Mouse (Mus musculus): ENCODE data around the gene Smc1b. TPM values are rescaled to one million over a fixed set of nuclear protein-coding genes. Genes with fewer than 3 reads are reported as not detected.
"Not testable (repeated sequence)": the region's sequence is repeated elsewhere in the genome, so short reads cannot be mapped to it uniquely, and the experiment has no call there.

Gene Smc1b
- polyA plus RNA-seq, 1 experiment from 2014 or later: 0.29 TPM

DNA sequence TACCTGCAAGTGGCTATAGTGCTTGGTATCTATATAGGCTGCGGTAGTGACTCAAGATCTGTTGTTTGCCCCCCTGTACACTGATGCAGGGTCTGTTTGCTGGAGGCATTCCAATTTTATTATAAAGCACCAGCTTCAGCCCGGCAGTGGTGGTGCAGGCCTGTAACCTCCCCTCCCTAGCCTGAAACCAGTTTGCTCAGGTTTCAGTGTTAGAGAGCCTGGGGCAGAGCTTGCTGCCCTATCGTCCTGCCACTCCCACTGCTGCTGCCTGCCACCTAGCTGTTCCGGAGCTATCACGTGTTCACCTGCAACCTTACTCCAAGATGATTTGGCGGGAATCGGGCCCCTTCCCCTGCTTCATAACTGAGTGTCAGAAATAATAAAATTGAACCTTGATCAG, 97.8 kb downstream of the Smc1b start:
- not testable (repeated sequence) for H3K4me3 ChIP-seq (replicated peaks; ENCODE audit: low read depth, low read length); H3K9ac ChIP-seq (ENCODE audit: low read depth, low read length); H3K27me3 ChIP-seq (ENCODE audit: insufficient read depth, low read length); H3K9me3 ChIP-seq (replicated peaks; ENCODE audit: low read length); H3K36me3 ChIP-seq (ENCODE audit: insufficient read depth, low read length); H3K27ac ChIP-seq; H3K4me2 ChIP-seq (ENCODE audit: low read length)
- H3K4me1 ChIP-seq (replicated peaks; ENCODE audit: insufficient read depth, low read length): peaks cover 13% of the 10 kb centered on the region
- DNase-seq (ENCODE audit: low spot score): peak; percentile 25
- 20% methylated on average over 7 of the region's 7 CpGs for WGBS
- ATAC-seq (replicated peaks; ENCODE audit: low FRiP score, low read depth): peak; percentile 33; the same call in 1 of the 2 replicates
- peak; percentile 18; the same call in 1 of the 2 replicates for TF ChIP-seq CTCF (IDR thresholded peaks at IDR 0.05; ENCODE audit: low read depth)

DNA sequence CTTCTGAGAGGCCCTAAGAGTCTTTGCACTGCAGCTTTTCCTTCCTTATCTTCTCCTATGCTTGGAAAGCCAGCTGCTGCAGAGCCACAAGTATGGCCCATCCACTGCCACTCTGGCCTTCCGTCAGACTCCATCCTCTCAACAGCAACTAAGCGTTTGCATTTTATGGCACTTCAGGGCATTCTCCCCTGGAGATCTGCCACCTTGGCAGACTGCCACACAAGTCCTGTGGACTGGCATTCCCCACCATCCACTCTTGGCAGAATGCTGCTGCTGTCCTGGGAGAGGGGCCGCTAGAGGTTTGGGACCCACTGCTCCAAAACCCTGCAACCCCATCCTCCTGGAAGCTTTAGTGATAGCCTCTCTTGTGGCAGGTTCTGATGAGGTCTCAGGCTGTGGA, 99.9 kb downstream of the Smc1b start:
- 66% methylated on average over 3 of the region's 3 CpGs for WGBS
- no peak overlapping the region for H3K4me2 ChIP-seq (ENCODE audit: low read length)
- no peak overlapping the region for H3K27ac ChIP-seq
- DNase-seq (ENCODE audit: low spot score) (no peak), ATAC-seq (replicated peaks; ENCODE audit: low FRiP score, low read depth) (no peak)
- H3K4me1 ChIP-seq (replicated peaks; ENCODE audit: insufficient read depth, low read length): 0 out of 2 replicates have a peak, but pooled peaks cover 7% of the 10 kb centered on the region
- no peak overlapping the region for H3K9ac ChIP-seq (ENCODE audit: low read depth, low read length)
- no peak for TF ChIP-seq CTCF (IDR thresholded peaks at IDR 0.05; ENCODE audit: low read depth)
- H3K36me3 ChIP-seq (ENCODE audit: insufficient read depth, low read length): no peaks in the 10 kb centered on the region
- H3K9me3 ChIP-seq (replicated peaks; ENCODE audit: low read length): no peaks in the 10 kb centered on the region
- H3K4me3 ChIP-seq (replicated peaks; ENCODE audit: low read depth, low read length): no peak overlapping the region
- H3K27me3 ChIP-seq (ENCODE audit: insufficient read depth, low read length): no peaks in the 10 kb centered on the region

DNA sequence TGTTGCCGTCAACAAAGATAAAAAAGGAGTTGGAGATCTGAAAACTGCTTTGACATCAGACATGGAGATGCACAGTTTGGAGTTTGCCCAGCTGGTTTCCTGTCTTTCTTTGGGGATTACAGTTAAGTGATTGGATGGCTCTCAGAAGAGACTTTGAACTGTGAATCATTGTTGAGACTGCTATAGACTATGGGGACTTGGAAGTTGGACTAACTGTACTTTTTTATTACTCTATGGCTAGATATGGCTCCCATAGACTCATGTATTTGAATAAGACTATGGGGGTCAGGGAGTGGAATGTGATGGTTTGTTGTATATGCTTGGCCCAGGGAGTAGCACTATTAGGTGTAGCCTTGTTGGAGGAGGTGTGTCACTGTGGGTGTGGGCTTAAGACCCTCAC, 101.1 kb downstream of the Smc1b start:
- H3K27ac ChIP-seq; H3K4me3 ChIP-seq (replicated peaks; ENCODE audit: low read depth, low read length); H3K27me3 ChIP-seq (ENCODE audit: insufficient read depth, low read length); H3K4me1 ChIP-seq (replicated peaks; ENCODE audit: insufficient read depth, low read length); H3K36me3 ChIP-seq (ENCODE audit: insufficient read depth, low read length); ATAC-seq (replicated peaks; ENCODE audit: low FRiP score, low read depth); H3K9ac ChIP-seq (ENCODE audit: low read depth, low read length); H3K4me2 ChIP-seq (ENCODE audit: low read length); DNase-seq (ENCODE audit: low spot score); H3K9me3 ChIP-seq (replicated peaks; ENCODE audit: low read length): not testable (repeated sequence)
- WGBS: 71% methylated on average over 1 of the region's 1 CpGs

DNA sequence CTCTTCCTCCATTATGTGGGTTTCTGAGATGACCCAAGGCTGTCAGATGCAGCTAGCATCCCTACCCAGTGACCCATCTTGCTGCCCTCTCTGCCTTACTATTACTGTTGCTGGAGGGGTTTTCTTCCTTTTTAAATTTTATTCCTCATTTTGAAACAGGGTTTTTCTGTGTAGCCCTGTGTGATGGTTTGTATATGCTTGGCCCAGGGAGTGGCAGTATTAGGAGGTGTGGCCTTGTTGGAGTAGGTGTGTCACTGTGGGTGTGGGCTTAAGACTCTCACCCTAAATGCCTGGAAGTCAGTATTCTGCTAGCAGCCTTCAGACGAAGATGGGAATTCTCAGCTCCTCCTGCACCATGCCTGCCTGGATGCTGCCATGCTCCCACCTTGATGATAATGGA, 103.1 kb downstream of the Smc1b start, which contains the start of gene Fam118a:
Gene Fam118a, plus strand, starts transcription at position 301 of the 400 bp plus-strand sequence.
- DNase-seq (ENCODE audit: low spot score); H3K4me1 ChIP-seq (replicated peaks; ENCODE audit: insufficient read depth, low read length); ATAC-seq (replicated peaks; ENCODE audit: low FRiP score, low read depth); H3K9ac ChIP-seq (ENCODE audit: low read depth, low read length); H3K9me3 ChIP-seq (replicated peaks; ENCODE audit: low read length); H3K4me2 ChIP-seq (ENCODE audit: low read length); H3K27me3 ChIP-seq (ENCODE audit: insufficient read depth, low read length); H3K36me3 ChIP-seq (ENCODE audit: insufficient read depth, low read length); H3K4me3 ChIP-seq (replicated peaks; ENCODE audit: low read depth, low read length); H3K27ac ChIP-seq: not testable (repeated sequence)
- WGBS: 58% methylated on average over 1 of the region's 1 CpGs

- Histone ChIP-seq H3K9ac (ENCODE audit: low read depth, low read length) (no peak overlapping the region), H3K4me1 (replicated peaks; ENCODE audit: insufficient read depth, low read length) (no peaks in the 10 kb centered on the region), H3K27ac (no peak overlapping the region), H3K4me3 (replicated peaks; ENCODE audit: low read depth, low read length) (no peak overlapping the region), H3K9me3 (replicated peaks; ENCODE audit: low read length) (no peaks in the 10 kb centered on the region), H3K27me3 (ENCODE audit: insufficient read depth, low read length) (no peaks in the 10 kb centered on the region), H3K4me2 (ENCODE audit: low read length) (no peak overlapping the region), H3K36me3 (ENCODE audit: insufficient read depth, low read length) (no peaks in the 10 kb centered on the region)
- DNase-seq (ENCODE audit: low spot score) (no peak), ATAC-seq (replicated peaks; ENCODE audit: low FRiP score, low read depth) (no peak)
- no peak for TF ChIP-seq CTCF (IDR thresholded peaks at IDR 0.05; ENCODE audit: low read depth)
- 51% methylated on average over 4 of the region's 4 CpGs for WGBS
Observed at GRCm38 (mm10) chr15:85027740-85028139, 104.0 kb downstream of the Smc1b start.

DNA sequence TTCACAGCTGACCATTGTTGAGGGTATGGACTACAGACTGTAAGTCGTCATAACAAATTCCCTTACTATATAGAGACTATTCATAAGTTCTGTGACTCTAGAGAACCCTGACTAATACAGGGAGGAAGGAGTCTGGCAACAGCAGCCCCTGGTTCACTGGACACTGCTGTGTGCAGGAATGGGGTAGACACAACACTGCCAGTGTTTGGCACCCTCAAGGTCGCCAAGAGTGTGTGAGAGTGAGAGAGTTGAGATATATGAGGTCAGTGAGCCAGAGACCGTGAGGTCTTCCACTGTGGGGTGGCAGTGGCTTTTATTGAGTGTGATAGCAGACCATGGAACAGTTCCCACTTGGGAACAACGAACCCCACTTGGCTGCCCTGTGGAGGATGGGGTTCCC, 105.6 kb downstream of the Smc1b start:
- Histone ChIP-seq H3K9me3 (replicated peaks; ENCODE audit: low read length) (no peaks in the 10 kb centered on the region), H3K27ac (no peak overlapping the region), H3K27me3 (ENCODE audit: insufficient read depth, low read length) (no peaks in the 10 kb centered on the region), H3K4me2 (ENCODE audit: low read length) (no peak overlapping the region), H3K36me3 (ENCODE audit: insufficient read depth, low read length) (no peaks in the 10 kb centered on the region), H3K4me3 (replicated peaks; ENCODE audit: low read depth, low read length) (no peak overlapping the region), H3K9ac (ENCODE audit: low read depth, low read length) (no peak overlapping the region), H3K4me1 (replicated peaks; ENCODE audit: insufficient read depth, low read length) (no peaks in the 10 kb centered on the region)
- 81% methylated on average over 4 of the region's 4 CpGs for WGBS
- DNase-seq (ENCODE audit: low spot score) (no peak), ATAC-seq (replicated peaks; ENCODE audit: low FRiP score, low read depth) (no peak)
- no peak for TF ChIP-seq CTCF (IDR thresholded peaks at IDR 0.05; ENCODE audit: low read depth)

GRCm38 (mm10) chr15:85022211-85022610, 109.6 kb downstream of the Smc1b start:
- TF ChIP-seq CTCF (IDR thresholded peaks at IDR 0.05; ENCODE audit: low read depth): no peak
- whole genome bisulfite sequencing: 63% methylated on average over 4 of the region's 4 CpGs
- H3K36me3 ChIP-seq (ENCODE audit: insufficient read depth, low read length): no peaks in the 10 kb centered on the region
- no peak overlapping the region for H3K4me3 ChIP-seq (replicated peaks; ENCODE audit: low read depth, low read length)
- H3K4me2 ChIP-seq (ENCODE audit: low read length): no peak overlapping the region
- DNase-seq (ENCODE audit: low spot score) (no peak), ATAC-seq (replicated peaks; ENCODE audit: low FRiP score, low read depth) (no peak)
- H3K4me1 ChIP-seq (replicated peaks; ENCODE audit: insufficient read depth, low read length): no peaks in the 10 kb centered on the region
- H3K9ac ChIP-seq (ENCODE audit: low read depth, low read length): no peak overlapping the region
- no peaks in the 10 kb centered on the region for H3K27me3 ChIP-seq (ENCODE audit: insufficient read depth, low read length)
- H3K27ac ChIP-seq: no peak overlapping the region
- H3K9me3 ChIP-seq (replicated peaks; ENCODE audit: low read length): no peaks in the 10 kb centered on the region
